Mouse (Mus musculus): ENCODE data around the gene Tmem251. TPM values are rescaled to one million over a fixed set of nuclear protein-coding genes. Genes with fewer than 3 reads are reported as not detected.

Tmem251 gene
- polyA plus RNA-seq, 1 experiment from 2014 or later = 6.5 TPM

- peak; percentile 64 for DNase-seq (ENCODE audit: low read depth, low spot score)
- POLR2A ChIA-PET = interaction anchor here (0.7 to 0.8 kb wide), 2 partner anchors 90 to 253 kb away, joined by 3 read pairs; no protein-coding TSS in a partner anchor
- CTCF ChIA-PET = interaction anchor here (3.5 kb wide), 1 partner anchor 11 kb away, joined by 12 read pairs; no protein-coding TSS in a partner anchor
- no peaks in the 10 kb centered on the region for H3K27me3 ChIP-seq
- in situ Hi-C loops (cut with MboI; ENCODE audit: low pct_unique_long_range_greater_than_20kb) = loop anchor here (5.0 kb wide), 1 partner anchor 203 kb away; no protein-coding TSS in a partner anchor
- peak; percentile 81 for ATAC-seq
- TF ChIP-seq CTCF (IDR thresholded peaks at IDR 0.05) = no peak
Measured at GRCm38 (mm10) chr12:102729855-102730797, 13.4 kb upstream of the Tmem251 start.

- no peaks in the 10 kb centered on the region for H3K27me3 ChIP-seq
- ATAC-seq = peak; percentile 36
- in situ Hi-C loops (cut with MboI; ENCODE audit: low pct_unique_long_range_greater_than_20kb) = loop anchor here (5.0 kb wide), 1 partner anchor 204 kb away; no protein-coding TSS in a partner anchor
- no peak for TF ChIP-seq CTCF (IDR thresholded peaks at IDR 0.05)
- ChIA-PET CTCF (interaction anchor here (1.7 to 3.5 kb wide), 2 partner anchors 9 to 11 kb away, joined by 4 to 12 read pairs; no protein-coding TSS in a partner anchor), POLR2A (interaction anchor here (0.6 to 0.7 kb wide), 2 partner anchors 16 to 91 kb away, joined by 3 to 4 read pairs; no protein-coding TSS in a partner anchor)
- DNase-seq (ENCODE audit: low read depth, low spot score) = peak; percentile 55
Measured at GRCm38 (mm10) chr12:102730798-102731619, 12.6 kb upstream of the Tmem251 start.

- CTCF ChIA-PET = no interaction called here
- POLR2A ChIA-PET = no interaction called here
- ATAC-seq = no peak
- no peak for DNase-seq (ENCODE audit: low read depth, low spot score)
- TF ChIP-seq CTCF (IDR thresholded peaks at IDR 0.05) = peak; percentile 80
- in situ Hi-C loops (cut with MboI; ENCODE audit: low pct_unique_long_range_greater_than_20kb) = loop anchor here (5.0 kb wide), 1 partner anchor 206 kb away; no protein-coding TSS in a partner anchor
- no peaks in the 10 kb centered on the region for H3K27me3 ChIP-seq
Measured at GRCm38 (mm10) chr12:102733381-102733780, 10.2 kb upstream of the Tmem251 start.

- no peaks in the 10 kb centered on the region for H3K27me3 ChIP-seq
- TF ChIP-seq CTCF (IDR thresholded peaks at IDR 0.05) = no peak
- no peak for ATAC-seq
- POLR2A ChIA-PET = no interaction called here
- in situ Hi-C loops (cut with MboI; ENCODE audit: low pct_unique_long_range_greater_than_20kb) = no loop called here
- no peak for DNase-seq (ENCODE audit: low read depth, low spot score)
- CTCF ChIA-PET = interaction anchor here (0.9 to 1.9 kb wide), 4 partner anchors 15 to 214 kb away, joined by 3 to 5 read pairs (median 3); no protein-coding TSS in a partner anchor
Measured at GRCm38 (mm10) chr12:102739096-102739495, 4.5 kb upstream of the Tmem251 start.

GRCm38 (mm10) chr12:102740285-102740684 lies 3.3 kb upstream of the Tmem251 start:
- in situ Hi-C loops (cut with MboI; ENCODE audit: low pct_unique_long_range_greater_than_20kb) = no loop called here
- TF ChIP-seq CTCF (IDR thresholded peaks at IDR 0.05) = peak; percentile 59
- H3K27me3 ChIP-seq = no peaks in the 10 kb centered on the region
- ChIA-PET CTCF (interaction anchor here (0.9 to 1.9 kb wide), 6 partner anchors 9 to 30 kb away, joined by 3 to 7 read pairs (median 4); no protein-coding TSS in a partner anchor), POLR2A (interaction anchor here (0.7 to 1.1 kb wide), 2 partner anchors 15 to 23 kb away, joined by 4 read pairs; no protein-coding TSS in a partner anchor)
- ATAC-seq = no peak
- DNase-seq (ENCODE audit: low read depth, low spot score) = no peak

GRCm38 (mm10) chr12:102742056-102742455 lies 1.5 kb upstream of the Tmem251 start:
- H3K27me3 ChIP-seq = no peaks in the 10 kb centered on the region
- DNase-seq (ENCODE audit: low read depth, low spot score) (no peak), ATAC-seq (no peak)
- no peak for TF ChIP-seq CTCF (IDR thresholded peaks at IDR 0.05)
- in situ Hi-C loops (cut with MboI; ENCODE audit: low pct_unique_long_range_greater_than_20kb) = no loop called here
- ChIA-PET CTCF (no interaction called here), POLR2A (interaction anchor here (0.6 kb wide), 1 partner anchor 520 kb away, joined by 3 read pairs; no protein-coding TSS in a partner anchor)

GRCm38 (mm10) chr12:102743036-102743588 lies 450 bp upstream of the Tmem251 start:
- DNase-seq (ENCODE audit: low read depth, low spot score) (no peak), ATAC-seq (peak; percentile 3)
- no peak for TF ChIP-seq CTCF (IDR thresholded peaks at IDR 0.05)
- no peaks in the 10 kb centered on the region for H3K27me3 ChIP-seq
- ChIA-PET CTCF (no interaction called here), POLR2A (no interaction called here)
- in situ Hi-C loops (cut with MboI; ENCODE audit: low pct_unique_long_range_greater_than_20kb) = no loop called here

- no peak for TF ChIP-seq CTCF (IDR thresholded peaks at IDR 0.05)
- no peaks in the 10 kb centered on the region for H3K27me3 ChIP-seq
- DNase-seq (ENCODE audit: low read depth, low spot score) = no peak
- ChIA-PET CTCF (no interaction called here), POLR2A (no interaction called here)
- ATAC-seq = no peak
- in situ Hi-C loops (cut with MboI; ENCODE audit: low pct_unique_long_range_greater_than_20kb) = no loop called here
Measured at GRCm38 (mm10) chr12:102744839-102745238, 1.3 kb downstream of the Tmem251 start.

- H3K27me3 ChIP-seq = no peaks in the 10 kb centered on the region
- in situ Hi-C loops (cut with MboI; ENCODE audit: low pct_unique_long_range_greater_than_20kb) = no loop called here
- ChIA-PET POLR2A (no interaction called here), CTCF (no interaction called here)
- TF ChIP-seq CTCF (IDR thresholded peaks at IDR 0.05) = no peak
- ATAC-seq (no peak), DNase-seq (ENCODE audit: low read depth, low spot score) (no peak)
Measured at GRCm38 (mm10) chr12:102748256-102748655, 4.7 kb downstream of the Tmem251 start.

- POLR2A ChIA-PET = interaction anchor here (1.2 kb wide), 1 partner anchor 16 kb away, joined by 4 read pairs; no protein-coding TSS in a partner anchor
- in situ Hi-C loops (cut with MboI; ENCODE audit: low pct_unique_long_range_greater_than_20kb) = loop anchor here (25.0 kb wide), 1 partner anchor 769 kb away; the partner anchor contains the start of gene Cpsf2
- H3K27me3 ChIP-seq = no peaks in the 10 kb centered on the region
- ATAC-seq = no peak
- CTCF ChIA-PET = interaction anchor here (1.3 kb wide), 1 partner anchor 17 kb away, joined by 3 read pairs; no protein-coding TSS in a partner anchor
- DNase-seq (ENCODE audit: low read depth, low spot score) = no peak
- TF ChIP-seq CTCF (IDR thresholded peaks at IDR 0.05) = peak; percentile 67
Measured at GRCm38 (mm10) chr12:102756304-102756703, 12.7 kb downstream of the Tmem251 start.
